Mouse (Mus musculus): ENCODE data around the gene B4galt7. TPM values are rescaled to one million over a fixed set of nuclear protein-coding genes. Genes with fewer than 3 reads are reported as not detected.
"Not testable (repeated sequence)": the region's sequence is repeated elsewhere in the genome, so short reads cannot be mapped to it uniquely, and the experiment has no call there.

B4galt7 gene
- total RNA-seq, 2 experiments from 2014 or later = 9.6 to 10.4 TPM

GRCm38 (mm10) chr13:55593254-55593747 lies 6.4 kb upstream of the B4galt7 start:
- intact Hi-C loops (cut with DNase I) = no loop called here
- DNase-seq (ENCODE audit: low spot score) = no peak

- no peak for DNase-seq (ENCODE audit: low spot score)
- intact Hi-C loops (cut with DNase I) = no loop called here
Observed at GRCm38 (mm10) chr13:55595375-55595774, 4.3 kb upstream of the B4galt7 start.

- intact Hi-C loops (cut with DNase I) = no loop called here
- DNase-seq (ENCODE audit: low spot score) = no peak
Observed at GRCm38 (mm10) chr13:55596802-55597201, 2.9 kb upstream of the B4galt7 start.

- DNase-seq (ENCODE audit: low spot score) = no peak
- intact Hi-C loops (cut with DNase I) = loop anchor here (1.0 kb wide), 1 partner anchor 128 kb away; no protein-coding TSS in a partner anchor
Observed at GRCm38 (mm10) chr13:55600657-55601056, 961 bp downstream of the B4galt7 start.

GRCm38 (mm10) chr13:55601611-55602010 lies 1.9 kb downstream of the B4galt7 start:
- DNase-seq (ENCODE audit: low spot score) = peak; percentile 28
- intact Hi-C loops (cut with DNase I) = loop anchor here (1.0 to 2.0 kb wide), 3 partner anchors 17 to 127 kb away; no protein-coding TSS in a partner anchor

GRCm38 (mm10) chr13:55604606-55605005 lies 4.9 kb downstream of the B4galt7 start:
- DNase-seq (ENCODE audit: low spot score) = no peak
- intact Hi-C loops (cut with DNase I) = no loop called here

GRCm38 (mm10) chr13:55606899-55607623 lies 7.4 kb downstream of the B4galt7 start:
- DNase-seq (ENCODE audit: low spot score) = no peak

GRCm38 (mm10) chr13:55607624-55608006 lies 7.9 kb downstream of the B4galt7 start:
- DNase-seq (ENCODE audit: low spot score) = no peak
- intact Hi-C loops (cut with DNase I) = no loop called here

More at GRCm38 (mm10) chr13:55606899-55607623, 7.4 kb downstream of the B4galt7 start:
- intact Hi-C loops (cut with DNase I) = no loop called here

GRCm38 (mm10) chr13:55611996-55612395 lies 12.3 kb downstream of the B4galt7 start:
- intact Hi-C loops (cut with DNase I) = no loop called here
- no peak for DNase-seq (ENCODE audit: low spot score)

GRCm38 (mm10) chr13:55613471-55613870 lies 13.8 kb downstream of the B4galt7 start:
- DNase-seq (ENCODE audit: low spot score) = no peak
- intact Hi-C loops (cut with DNase I) = no loop called here

- no peak for DNase-seq (ENCODE audit: low spot score)
- intact Hi-C loops (cut with DNase I) = loop anchor here (2.0 kb wide), 1 partner anchor 17 kb away; no protein-coding TSS in a partner anchor
Observed at GRCm38 (mm10) chr13:55619328-55619727, 19.6 kb downstream of the B4galt7 start.

- no peak for DNase-seq (ENCODE audit: low spot score)
- intact Hi-C loops (cut with DNase I) = no loop called here
Observed at GRCm38 (mm10) chr13:55620275-55620674, 20.6 kb downstream of the B4galt7 start.

GRCm38 (mm10) chr13:55622156-55622648 lies 22.5 kb downstream of the B4galt7 start:
- not testable (repeated sequence) for DNase-seq (ENCODE audit: low spot score)
- intact Hi-C loops (cut with DNase I) = loop anchor here (1.0 kb wide), 1 partner anchor 23 kb away; the partner anchor contains the start of gene B4galt7

GRCm38 (mm10) chr13:55622649-55623541 lies 23.2 kb downstream of the B4galt7 start, which contains the start of gene Caml:
TSS of gene Caml (plus strand) at chr13:55623005.
- DNase-seq (ENCODE audit: low spot score) = peak; percentile 80
- intact Hi-C loops (cut with DNase I) = loop anchor here (1.0 kb wide), 1 partner anchor 24 kb away; the partner anchor contains the start of gene B4galt7

- intact Hi-C loops (cut with DNase I) = no loop called here
Observed at GRCm38 (mm10) chr13:55634639-55635127, 35.0 kb downstream of the B4galt7 start, which contains the start of gene Ddx46. TSS of gene Ddx46 (plus strand) at chr13:55635027.

GRCm38 (mm10) chr13:55635146-55635571 lies 35.5 kb downstream of the B4galt7 start:
- no peak for DNase-seq (ENCODE audit: low spot score)
- intact Hi-C loops (cut with DNase I) = no loop called here

More at GRCm38 (mm10) chr13:55634639-55635127, 35.0 kb downstream of the B4galt7 start, which contains the start of gene Ddx46:
- DNase-seq (ENCODE audit: low spot score) = peak; percentile 68

- DNase-seq (ENCODE audit: low spot score) = no peak
- intact Hi-C loops (cut with DNase I) = no loop called here
Observed at GRCm38 (mm10) chr13:55636185-55636983, 36.7 kb downstream of the B4galt7 start.

- intact Hi-C loops (cut with DNase I) = loop anchor here (1.0 kb wide), 1 partner anchor 38 kb away; no protein-coding TSS in a partner anchor
- DNase-seq (ENCODE audit: low spot score) = peak; percentile 17
Observed at GRCm38 (mm10) chr13:55640480-55640879, 40.8 kb downstream of the B4galt7 start.

GRCm38 (mm10) chr13:55644525-55644924 lies 44.8 kb downstream of the B4galt7 start:
- intact Hi-C loops (cut with DNase I) = no loop called here

More at GRCm38 (mm10) chr13:55644525-55644924, 44.8 kb downstream of the B4galt7 start:
- DNase-seq (ENCODE audit: low spot score) = no peak

Measured in heart, postnatal 25 days (tissue).